8 mouse cellular contexts compared by ENCODE assay signal in the genomic region with DNA sequence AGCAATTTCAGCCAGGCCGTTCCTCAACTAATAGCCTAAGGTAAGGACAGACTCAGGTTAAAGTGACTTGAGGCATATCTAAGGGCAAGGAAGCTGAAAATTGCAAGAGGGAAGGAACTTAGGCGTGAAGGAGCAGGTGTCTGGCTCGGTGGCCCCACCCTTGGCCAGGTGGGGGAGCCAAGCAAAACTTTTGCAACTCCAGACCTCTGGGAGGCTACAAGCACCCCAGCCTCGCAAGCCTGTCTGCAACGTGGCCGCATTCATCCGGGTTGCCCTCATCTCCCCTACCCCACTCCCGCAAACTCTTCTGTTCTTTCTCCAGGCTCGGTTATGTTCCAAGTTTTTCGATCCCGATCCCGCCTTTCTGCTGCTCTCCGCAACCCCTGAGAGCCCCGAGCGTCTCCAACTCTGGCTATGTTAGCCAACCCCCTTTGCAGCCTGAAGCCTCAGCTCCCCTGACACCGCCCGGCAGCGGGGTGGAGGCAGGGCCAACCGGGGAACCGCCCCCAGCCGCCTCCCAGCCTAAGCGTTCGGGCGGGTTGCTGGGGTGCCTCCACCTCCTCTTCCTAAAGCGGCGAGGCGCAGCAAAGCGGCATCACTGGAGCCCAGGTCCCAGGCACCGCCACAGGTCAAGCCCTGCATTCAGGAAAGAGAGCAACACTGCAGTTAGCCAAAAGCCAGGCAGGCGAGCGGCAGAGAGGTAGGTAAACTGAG. TPM values are rescaled to one million over a fixed set of nuclear protein-coding genes. Genes with fewer than 3 reads are reported as not detected.
DNase-seq lines count a peak whose midpoint lies in the region; ATAC-seq and TF ChIP-seq lines count a peak whose summit lies in the region.

A gene (plus strand): TSS at position 201 of the 714 bp plus-strand sequence.

- peaks cover 5% of the 10 kb centered on the region; the same call in 1 of the 2 replicates for H3K27me3 ChIP-seq in intestine, embryonic 14.5 days (replicated peaks; ENCODE audit: control insufficient read depth, insufficient read depth, low read length)
- no peaks in the 10 kb centered on the region for H3K27me3 ChIP-seq in limb, embryonic 11.5 days (ENCODE audit: control insufficient read depth, insufficient read depth, low read length)
- peaks cover 4% of the 10 kb centered on the region for H3K27me3 ChIP-seq in midbrain, embryonic 11.5 days (ENCODE audit: control insufficient read depth, insufficient read depth, low read length)
- H3K27me3 ChIP-seq in small intestine, adult 2 months (ENCODE audit: control insufficient read depth, insufficient read depth, low read length): no peaks in the 10 kb centered on the region

- WGBS in intestine, embryonic 14.5 days: 16% methylated on average over 30 of the region's 31 CpGs
- WGBS in limb, embryonic 11.5 days: 16% methylated on average over 28 of the region's 31 CpGs
- WGBS in midbrain, embryonic 11.5 days: 18% methylated on average over 28 of the region's 31 CpGs
- WGBS in small intestine, adult 2 months: 16% methylated on average over 31 of the region's 31 CpGs

- TF ChIP-seq CTCF in small intestine, adult 2 months (IDR thresholded peaks at IDR 0.05; ENCODE audit: extremely low read depth, insufficient read length, insufficient replicate concordance, low read depth, low read length): no peak

- no peaks in the 10 kb centered on the region for H3K36me3 ChIP-seq in intestine, embryonic 14.5 days (ENCODE audit: control insufficient read depth, insufficient read depth, low read length)
- H3K36me3 ChIP-seq in limb, embryonic 11.5 days (ENCODE audit: control insufficient read depth, insufficient read depth, low read length): no peaks in the 10 kb centered on the region
- H3K36me3 ChIP-seq in midbrain, embryonic 11.5 days (ENCODE audit: control insufficient read depth, insufficient read depth, low read length): no peaks in the 10 kb centered on the region
- H3K36me3 ChIP-seq in small intestine, adult 2 months (ENCODE audit: control insufficient read depth, insufficient read depth, low read length): no peaks in the 10 kb centered on the region

- H3K27ac ChIP-seq in intestine, embryonic 14.5 days (ENCODE audit: low read depth): no peak within 1 kb of the TSS
- H3K27ac ChIP-seq in limb, embryonic 11.5 days (replicated peaks; ENCODE audit: low read depth, low read length): no peak within 1 kb of the TSS; the same call in 1 of the 2 replicates
- no peak within 1 kb of the TSS for H3K27ac ChIP-seq in midbrain, embryonic 11.5 days (ENCODE audit: low read depth, low read length)
- no peak within 1 kb of the TSS for H3K27ac ChIP-seq in small intestine, adult 2 months (ENCODE audit: insufficient read depth, low read depth, low read length)

- H3K9ac ChIP-seq in intestine, embryonic 14.5 days (ENCODE audit: low read length): peak within 1 kb of the TSS; percentile 34; the same call in 1 of the 2 replicates
- peak within 1 kb of the TSS; percentile 52 for H3K9ac ChIP-seq in limb, embryonic 11.5 days (ENCODE audit: low read length)
- 0 out of 2 replicates have a peak within 1 kb of the TSS, but pooled peaks have one; percentile 30 for H3K9ac ChIP-seq in midbrain, embryonic 11.5 days (ENCODE audit: low read length)

- H3K9me3 ChIP-seq in intestine, embryonic 14.5 days (ENCODE audit: control insufficient read depth, low read length): no peaks in the 10 kb centered on the region
- no peaks in the 10 kb centered on the region for H3K9me3 ChIP-seq in limb, embryonic 11.5 days (ENCODE audit: control insufficient read depth, low read length)
- H3K9me3 ChIP-seq in midbrain, embryonic 11.5 days (ENCODE audit: control insufficient read depth, low read length): no peaks in the 10 kb centered on the region

- no peak for TF ChIP-seq POLR2A in small intestine, adult 2 months (IDR thresholded peaks at IDR 0.05; ENCODE audit: low read depth, low read length)

- ATAC-seq in intestine, embryonic 14.5 days (replicated peaks; ENCODE audit: low FRiP score, low TSS enrichment, low read depth): peak; percentile 96
- ATAC-seq in limb, embryonic 11.5 days (ENCODE audit: insufficient number of reproducible peaks, low FRiP score, low TSS enrichment, low read depth): peak; percentile 86
- ATAC-seq in midbrain, embryonic 11.5 days (ENCODE audit: low FRiP score): peak; percentile 84

- peak within 1 kb of the TSS; percentile 44 for H3K4me3 ChIP-seq in intestine, embryonic 14.5 days (ENCODE audit: low read depth, low read length)
- H3K4me3 ChIP-seq in limb, embryonic 11.5 days (ENCODE audit: low read depth, low read length): peak within 1 kb of the TSS; percentile 52
- H3K4me3 ChIP-seq in midbrain, embryonic 11.5 days (ENCODE audit: low read depth, low read length): peak within 1 kb of the TSS; percentile 36
- H3K4me3 ChIP-seq in small intestine, adult 2 months (ENCODE audit: low read depth, low read length): peak within 1 kb of the TSS; percentile 75

- no peaks in the 10 kb centered on the region for H3K4me1 ChIP-seq in intestine, embryonic 14.5 days (replicated peaks; ENCODE audit: control insufficient read depth, insufficient read depth, low read length)
- H3K4me1 ChIP-seq in limb, embryonic 11.5 days (ENCODE audit: control insufficient read depth, insufficient read depth, low read length): no peaks in the 10 kb centered on the region
- H3K4me1 ChIP-seq in midbrain, embryonic 11.5 days (ENCODE audit: control insufficient read depth, insufficient read depth, low read length): 0 out of 2 replicates have a peak, but pooled peaks cover 2% of the 10 kb centered on the region
- H3K4me1 ChIP-seq in small intestine, adult 2 months (ENCODE audit: control insufficient read depth, insufficient read depth, insufficient read length, low read length): no peaks in the 10 kb centered on the region; the same call in 1 of the 2 replicates

- peak within 1 kb of the TSS; percentile 57 for H3K4me2 ChIP-seq in intestine, embryonic 14.5 days (ENCODE audit: low read length)
- peak within 1 kb of the TSS; percentile 51 for H3K4me2 ChIP-seq in limb, embryonic 11.5 days (ENCODE audit: low read depth, severe bottlenecking)
- H3K4me2 ChIP-seq in midbrain, embryonic 11.5 days: peak within 1 kb of the TSS; percentile 65

- peak; percentile 30 for DNase-seq in adrenal gland, adult 8-10 months
- DNase-seq in embryo, embryonic 10.5 days (ENCODE audit: low spot score): peak; percentile 71
- DNase-seq in gastrocnemius, postnatal 4 days (ENCODE audit: low spot score in 2 of 2): peak; percentile 53 to 73
- DNase-seq in intestine, embryonic 14.5 days (ENCODE audit: low spot score): peak; percentile 73
- DNase-seq in limb, embryonic 11.5 days (ENCODE audit: low spot score): peak; percentile 76
- DNase-seq in midbrain, embryonic 11.5 days (ENCODE audit: low spot score, missing footprints): peak; percentile 90
- no peak for DNase-seq in MN1 (ENCODE audit: low spot score)

RNA-seq across cellular contexts. Expression of the gene that starts here (rescaled TPM):
- total RNA-seq in adrenal gland, adult 8-10 months (2022): 1 to 10 TPM; 2.8 to 5.8 (median 3.9) TPM
- total RNA-seq in gastrocnemius, postnatal 4 days (2021): 10 to 100 TPM; 12.1 to 12.7 TPM
- 6.1 and 7.3 TPM in 2 replicates for polyA plus RNA-seq in intestine, embryonic 14.5 days (2014; fragmentation: Nextera tagmentation; extraction: Ambion mirVana)
- 14.1 and 14.7 TPM in 2 replicates for polyA plus RNA-seq in limb, embryonic 11.5 days (2014; fragmentation: Nextera tagmentation; extraction: Ambion mirVana)
- 0.51 and 0.68 TPM in 2 replicates for polyA plus RNA-seq in midbrain, embryonic 11.5 days (2014; fragmentation: Nextera tagmentation; extraction: Ambion mirVana)
- polyA plus RNA-seq in small intestine, adult 2 months (2012; rRNA removed): 0.77 and 1.1 TPM in 2 replicates

Comparison
In these comparisons a context has a peak if more than half of its experiments do, and no peak if none do; other contexts are left out.
1. Peak in DNase-seq, ATAC-seq, H3K4me3 ChIP-seq, H3K9ac ChIP-seq and H3K4me2 ChIP-seq in midbrain, embryonic 11.5 days; RNA of the gene not detected or under 1 TPM.